Mouse (Mus musculus) forebrain, embryonic 13.5 days (tissue): ENCODE measurements around the gene H2-Ab1. TPM values are rescaled to one million over a fixed set of nuclear protein-coding genes. Genes with fewer than 3 reads are reported as not detected.
A peak's percentile ranks its signal among the peaks of the same experiment; 100 is the strongest.

Source experiments
- ATAC-seq: fragments of 200-750 bp; cut with Nextera tagmentation; 2 replicates; pipeline ENCODE4 v1.8.0; 2017
- H3K27ac ChIP-seq: fragments of 300-500 bp; sonication (generic); 2 replicates; pipeline ENCODE4 v1.5.1; 2015; ENCODE audit warnings: inconsistent platforms, mild to moderate bottlenecking, moderate library complexity
- H3K27me3 ChIP-seq: fragments of 300-500 bp; sonication (generic); 2 replicates; pipeline ENCODE4 v1.6.1; 2015; ENCODE audit warnings: mild to moderate bottlenecking, inconsistent platforms
- H3K36me3 ChIP-seq: fragments of 300-500 bp; sonication (generic); 2 replicates; pipeline ENCODE4 v1.6.1; 2015; ENCODE audit warnings: mild to moderate bottlenecking, inconsistent platforms; ENCODE audit not compliant: poor library complexity, severe bottlenecking
- H3K4me1 ChIP-seq: fragments of 300-500 bp; sonication (generic); 2 replicates; pipeline ENCODE4 v1.6.1; 2015; ENCODE audit warnings: inconsistent platforms
- H3K4me2 ChIP-seq: fragments of 300-500 bp; sonication (generic); 2 replicates; pipeline ENCODE4 v1.6.1; 2015; ENCODE audit warnings: inconsistent platforms, mild to moderate bottlenecking, moderate library complexity
- H3K4me3 ChIP-seq: fragments of 300-500 bp; sonication (generic); 2 replicates; pipeline ENCODE4 v1.5.1; 2015; ENCODE audit warnings: mild to moderate bottlenecking, inconsistent platforms
- H3K9ac ChIP-seq: fragments of 300-500 bp; sonication (generic); 2 replicates; pipeline ENCODE4 v1.6.1; 2015; ENCODE audit warnings: mild to moderate bottlenecking, inconsistent platforms
- H3K9me3 ChIP-seq: fragments of 300-500 bp; sonication (generic); replicated peaks from 2 replicates; pipeline ENCODE4 v1.6.1; 2016; ENCODE audit warnings: inconsistent platforms
- WGBS: fragments of 180-500 bp; shearing (Covaris S2); methylation state at CpG from one replicate; pipeline ENCODE4 v1.1.7; 2015; 5-methylcytosine and 5-hydroxymethylcytosine counted together
- polyA plus RNA-seq: library from polyadenylated mRNA; unstranded; fragments of >200 nt; fragmentation: Nextera tagmentation; extraction: Ambion mirVana; gene quantifications from 2 replicates; pipeline ENCODE4 v1.2.1, GENCODE M21; 2015

Gene H2-Ab1
- polyA plus RNA-seq, 1 experiment from 2014 or later, result 1.4 TPM

- peaks cover 43% of the 10 kb centered on the region for H3K27me3 ChIP-seq
- WGBS, result under 1% methylated on average over 93 of the region's 93 CpGs
- H3K4me3 ChIP-seq, result peak overlapping the region; percentile 50
- no peak for ATAC-seq
- H3K36me3 ChIP-seq, result no peaks in the 10 kb centered on the region
- no peaks in the 10 kb centered on the region for H3K9me3 ChIP-seq
- peak overlapping the region; percentile 94 for H3K4me2 ChIP-seq
- H3K27ac ChIP-seq, result no peak overlapping the region
- peaks cover 21% of the 10 kb centered on the region for H3K4me1 ChIP-seq
- peak overlapping the region; percentile 65 for H3K9ac ChIP-seq
Measured at GRCm38 (mm10) chr17:34264452-34265351, 7.2 kb downstream of the H2-Ab1 start.

GRCm38 (mm10) chr17:34268262-34268661 is 10.8 kb downstream of the H2-Ab1 start:
- Histone ChIP-seq H3K27ac (no peak overlapping the region), H3K4me1 (peaks cover 19% of the 10 kb centered on the region), H3K36me3 (no peaks in the 10 kb centered on the region), H3K27me3 (peaks cover 36% of the 10 kb centered on the region), H3K9ac (no peak overlapping the region), H3K9me3 (no peaks in the 10 kb centered on the region), H3K4me2 (no peak overlapping the region), H3K4me3 (no peak overlapping the region)
- WGBS, result 74% methylated on average over 2 of the region's 2 CpGs
- no peak for ATAC-seq

- 89% methylated on average over 2 of the region's 2 CpGs for WGBS
- Histone ChIP-seq H3K4me2 (no peak overlapping the region), H3K27ac (no peak overlapping the region), H3K27me3 (peaks cover 31% of the 10 kb centered on the region), H3K9me3 (no peaks in the 10 kb centered on the region), H3K4me1 (peaks cover 14% of the 10 kb centered on the region), H3K4me3 (no peak overlapping the region), H3K36me3 (no peaks in the 10 kb centered on the region), H3K9ac (no peak overlapping the region)
- no peak for ATAC-seq
Measured at GRCm38 (mm10) chr17:34268748-34269147, 11.3 kb downstream of the H2-Ab1 start.

GRCm38 (mm10) chr17:34269817-34270216 is 12.3 kb downstream of the H2-Ab1 start:
- 77% methylated on average over 4 of the region's 4 CpGs for WGBS
- peaks cover 20% of the 10 kb centered on the region for H3K27me3 ChIP-seq
- H3K4me1 ChIP-seq, result peaks cover 4% of the 10 kb centered on the region
- H3K36me3 ChIP-seq, result no peaks in the 10 kb centered on the region
- no peak overlapping the region for H3K27ac ChIP-seq
- no peak overlapping the region for H3K9ac ChIP-seq
- H3K4me3 ChIP-seq, result no peak overlapping the region
- no peak for ATAC-seq
- no peaks in the 10 kb centered on the region for H3K9me3 ChIP-seq
- H3K4me2 ChIP-seq, result no peak overlapping the region

GRCm38 (mm10) chr17:34270230-34270629 is 12.7 kb downstream of the H2-Ab1 start:
- H3K4me1 ChIP-seq, result peaks cover under 1% of the 10 kb centered on the region; the same call in 1 of the 2 replicates
- ATAC-seq, result no peak
- H3K27ac ChIP-seq, result no peak overlapping the region
- no peaks in the 10 kb centered on the region for H3K36me3 ChIP-seq
- no peak overlapping the region for H3K4me3 ChIP-seq
- H3K27me3 ChIP-seq, result peaks cover 16% of the 10 kb centered on the region
- no peak overlapping the region for H3K4me2 ChIP-seq
- H3K9ac ChIP-seq, result no peak overlapping the region
- WGBS, result 92% methylated on average over 2 of the region's 2 CpGs
- no peaks in the 10 kb centered on the region for H3K9me3 ChIP-seq

- 75% methylated on average over 2 of the region's 2 CpGs for WGBS
- H3K36me3 ChIP-seq, result no peaks in the 10 kb centered on the region
- H3K4me2 ChIP-seq, result no peak overlapping the region
- no peaks in the 10 kb centered on the region for H3K9me3 ChIP-seq
- no peak overlapping the region for H3K9ac ChIP-seq
- H3K4me1 ChIP-seq, result no peaks in the 10 kb centered on the region
- H3K27me3 ChIP-seq, result peaks cover 12% of the 10 kb centered on the region
- H3K27ac ChIP-seq, result no peak overlapping the region
- no peak overlapping the region for H3K4me3 ChIP-seq
- ATAC-seq, result no peak
Measured at GRCm38 (mm10) chr17:34270940-34271339, 13.5 kb downstream of the H2-Ab1 start.

GRCm38 (mm10) chr17:34272102-34272501 is 14.6 kb downstream of the H2-Ab1 start:
- Histone ChIP-seq H3K4me1 (no peaks in the 10 kb centered on the region), H3K36me3 (no peaks in the 10 kb centered on the region), H3K27me3 (peaks cover 6% of the 10 kb centered on the region), H3K9me3 (no peaks in the 10 kb centered on the region; the same call in 1 of the 2 replicates), H3K4me2 (no peak overlapping the region), H3K4me3 (no peak overlapping the region), H3K9ac (no peak overlapping the region), H3K27ac (no peak overlapping the region)
- 82% methylated on average over 1 of the region's 1 CpGs for WGBS
- no peak for ATAC-seq

GRCm38 (mm10) chr17:34280499-34281038 is 23.1 kb downstream of the H2-Ab1 start:
- H3K4me2 ChIP-seq, result no peak overlapping the region
- WGBS, result 71% methylated on average over 1 of the region's 1 CpGs
- peaks cover 5% of the 10 kb centered on the region; the same call in 1 of the 2 replicates for H3K27me3 ChIP-seq
- no peak for ATAC-seq
- no peaks in the 10 kb centered on the region; the same call in 1 of the 2 replicates for H3K9me3 ChIP-seq
- no peaks in the 10 kb centered on the region for H3K4me1 ChIP-seq
- no peak overlapping the region for H3K27ac ChIP-seq
- H3K4me3 ChIP-seq, result no peak overlapping the region
- H3K36me3 ChIP-seq, result no peaks in the 10 kb centered on the region
- no peak overlapping the region for H3K9ac ChIP-seq

- ATAC-seq, result no peak
- no peaks in the 10 kb centered on the region; the same call in 1 of the 2 replicates for H3K9me3 ChIP-seq
- no peaks in the 10 kb centered on the region for H3K4me1 ChIP-seq
- WGBS, result 85% methylated on average over 1 of the region's 1 CpGs
- no peak overlapping the region for H3K27ac ChIP-seq
- H3K4me3 ChIP-seq, result no peak overlapping the region
- no peak overlapping the region for H3K9ac ChIP-seq
- peaks cover 5% of the 10 kb centered on the region; the same call in 1 of the 2 replicates for H3K27me3 ChIP-seq
- H3K4me2 ChIP-seq, result no peak overlapping the region
- H3K36me3 ChIP-seq, result no peaks in the 10 kb centered on the region
Measured at GRCm38 (mm10) chr17:34281836-34282235, 24.3 kb downstream of the H2-Ab1 start.

GRCm38 (mm10) chr17:34285371-34285770 is 27.9 kb downstream of the H2-Ab1 start:
- H3K4me1 ChIP-seq, result no peaks in the 10 kb centered on the region
- WGBS, result 77% methylated on average over 4 of the region's 4 CpGs
- peaks cover 5% of the 10 kb centered on the region; the same call in 1 of the 2 replicates for H3K27me3 ChIP-seq
- no peak overlapping the region for H3K27ac ChIP-seq
- no peak for ATAC-seq
- no peaks in the 10 kb centered on the region for H3K9me3 ChIP-seq
- H3K36me3 ChIP-seq, result no peaks in the 10 kb centered on the region
- H3K9ac ChIP-seq, result no peak overlapping the region
- no peak overlapping the region for H3K4me3 ChIP-seq
- H3K4me2 ChIP-seq, result no peak overlapping the region

GRCm38 (mm10) chr17:34285848-34286247 is 28.4 kb downstream of the H2-Ab1 start:
- H3K36me3 ChIP-seq, result no peaks in the 10 kb centered on the region
- no peaks in the 10 kb centered on the region for H3K4me1 ChIP-seq
- H3K9me3 ChIP-seq, result no peaks in the 10 kb centered on the region
- H3K4me3 ChIP-seq, result no peak overlapping the region
- H3K27me3 ChIP-seq, result peaks cover 5% of the 10 kb centered on the region; the same call in 1 of the 2 replicates
- WGBS, result 35% methylated on average over 4 of the region's 4 CpGs
- no peak overlapping the region for H3K27ac ChIP-seq
- ATAC-seq, result no peak
- no peak overlapping the region for H3K4me2 ChIP-seq
- H3K9ac ChIP-seq, result no peak overlapping the region

GRCm38 (mm10) chr17:34286501-34286900 is 29.0 kb downstream of the H2-Ab1 start:
- no peaks in the 10 kb centered on the region for H3K27me3 ChIP-seq
- no peak overlapping the region for H3K9ac ChIP-seq
- H3K27ac ChIP-seq, result no peak overlapping the region
- no peak for ATAC-seq
- H3K4me1 ChIP-seq, result no peaks in the 10 kb centered on the region
- no peaks in the 10 kb centered on the region for H3K36me3 ChIP-seq
- no peak overlapping the region for H3K4me2 ChIP-seq
- H3K9me3 ChIP-seq, result no peaks in the 10 kb centered on the region
- no peak overlapping the region for H3K4me3 ChIP-seq
- WGBS, result 79% methylated on average over 5 of the region's 5 CpGs
